Mouse (Mus musculus): Measurements from ENCODE around the gene Spats2l. TPM values are rescaled to one million over a fixed set of nuclear protein-coding genes. Genes with fewer than 3 reads are reported as not detected.

Spats2l gene
- total and polyA plus RNA-seq, 3 experiments: 0.09 to 0.77 (median 0.34) TPM

GRCm38 (mm10) chr1:57971588-57971987, 197.6 kb downstream of the Spats2l start:
- peaks cover 2 to 12% of the 10 kb centered on the region in 2 experiments; a peak in 2 of 4 replicates for H3K4me1 ChIP-seq (ENCODE audit: control insufficient read depth in 1 of 2, insufficient read depth in 2 of 2)
- no peaks in the 10 kb centered on the region for H3K9me3 ChIP-seq (replicated peaks; ENCODE audit: low read length)
- in situ Hi-C loops (cut with MboI; ENCODE audit: low pct_ligation_motif_present, low pct_unique_long_range_greater_than_20kb, low sequenced_read_pairs) (no loop called here), dilution Hi-C loops (cut with MboI; ENCODE audit: extremely low pct_ligation_motif_present, extremely low pct_unique_long_range_greater_than_20kb, low sequenced_read_pairs) (no loop called here)
- peaks cover 6% of the 10 kb centered on the region for H3K79me2 ChIP-seq (replicated peaks; ENCODE audit: control insufficient read depth, extremely low read depth, insufficient read depth, poor library complexity, severe bottlenecking)
- H3K4me2 ChIP-seq (ENCODE audit: insufficient read depth, low read depth, poor library complexity, severe bottlenecking): no peak overlapping the region
- TF ChIP-seq ETS1 (conservative IDR thresholded peaks at IDR 0.05; ENCODE audit: low read depth, low read length): no peak
- no peak for TF ChIP-seq KAT2A (IDR thresholded peaks at IDR 0.05; ENCODE audit: insufficient replicate concordance, low read length)
- no peak for TF ChIP-seq MAX (IDR thresholded peaks at IDR 0.05; ENCODE audit: low read length)
- no peak for TF ChIP-seq ZMIZ1 (IDR thresholded peaks at IDR 0.05; ENCODE audit: low read depth, low read length)
- TF ChIP-seq MEF2A (IDR thresholded peaks at IDR 0.05; ENCODE audit: borderline replicate concordance, low read depth, low read length): no peak
- TF ChIP-seq MAZ (IDR thresholded peaks at IDR 0.05; ENCODE audit: low read depth, low read length): no peak
- no peak for TF ChIP-seq CHD1 (IDR thresholded peaks at IDR 0.05; ENCODE audit: low read depth, low read length)
- TF ChIP-seq RAD21 (IDR thresholded peaks at IDR 0.05; ENCODE audit: low read depth, low read length): no peak
- TF ChIP-seq HCFC1 (IDR thresholded peaks at IDR 0.05; ENCODE audit: low read depth, low read length): no peak
- TF ChIP-seq E2F4 (IDR thresholded peaks at IDR 0.05; ENCODE audit: insufficient replicate concordance, low read depth, low read length): no peak
- TF ChIP-seq JUND (conservative IDR thresholded peaks at IDR 0.05; ENCODE audit: low read depth, low read length): no peak
- no peak for DNase-seq (ENCODE audit: extremely low read depth)
- no peak overlapping the region for H3K4me3 ChIP-seq (replicated peaks in 1 of 3; ENCODE audit: low read depth in 2 of 3, low read length in 2 of 3, poor library complexity in 1 of 3)
- H3K36me3 ChIP-seq (replicated peaks in 1 of 2; ENCODE audit: control insufficient read depth in 1 of 2, insufficient read depth in 1 of 2, low read length in 1 of 2): peaks cover 0 to 11% of the 10 kb centered on the region in 2 experiments
- H3K27me3 ChIP-seq (replicated peaks): peaks cover 3% of the 10 kb centered on the region
- H3K9ac ChIP-seq (ENCODE audit: insufficient read depth, low read depth): no peak overlapping the region
- H3K27ac ChIP-seq (ENCODE audit: insufficient read depth, low read depth): no peak overlapping the region

GRCm38 (mm10) chr1:57976860-57977259, 202.9 kb downstream of the Spats2l start:
- H3K27me3 ChIP-seq (replicated peaks): peaks cover 3% of the 10 kb centered on the region
- dilution Hi-C loops (cut with MboI; ENCODE audit: extremely low pct_ligation_motif_present, extremely low pct_unique_long_range_greater_than_20kb, low sequenced_read_pairs) (no loop called here), in situ Hi-C loops (cut with MboI; ENCODE audit: low pct_ligation_motif_present, low pct_unique_long_range_greater_than_20kb, low sequenced_read_pairs) (no loop called here)
- H3K9ac ChIP-seq (ENCODE audit: insufficient read depth, low read depth): no peak overlapping the region
- no peak for TF ChIP-seq E2F4 (IDR thresholded peaks at IDR 0.05; ENCODE audit: insufficient replicate concordance, low read depth, low read length)
- no peak for TF ChIP-seq MYC (IDR thresholded peaks at IDR 0.05; ENCODE audit: low read depth, low read length)
- no peak for TF ChIP-seq PAX5 (IDR thresholded peaks at IDR 0.05; ENCODE audit: low read length)
- H3K79me2 ChIP-seq (replicated peaks; ENCODE audit: control insufficient read depth, extremely low read depth, insufficient read depth, poor library complexity, severe bottlenecking): no peaks in the 10 kb centered on the region
- no peaks in the 10 kb centered on the region for H3K9me3 ChIP-seq (replicated peaks; ENCODE audit: low read length)
- no peaks in the 10 kb centered on the region for H3K36me3 ChIP-seq (replicated peaks in 1 of 2; ENCODE audit: control insufficient read depth in 1 of 2, insufficient read depth in 1 of 2, low read length in 1 of 2)
- H3K4me1 ChIP-seq (ENCODE audit: control insufficient read depth in 1 of 2, insufficient read depth in 2 of 2): no peaks in the 10 kb centered on the region
- H3K4me3 ChIP-seq (replicated peaks in 1 of 3; ENCODE audit: low read depth in 2 of 3, low read length in 2 of 3, poor library complexity in 1 of 3): no peak overlapping the region
- H3K4me2 ChIP-seq (ENCODE audit: insufficient read depth, low read depth, poor library complexity, severe bottlenecking): no peak overlapping the region
- no peak overlapping the region for H3K27ac ChIP-seq (ENCODE audit: insufficient read depth, low read depth)
- no peak for DNase-seq (ENCODE audit: extremely low read depth)

- Histone ChIP-seq H3K9me3 (replicated peaks; ENCODE audit: low read length) (no peaks in the 10 kb centered on the region), H3K4me1 (ENCODE audit: control insufficient read depth in 1 of 2, insufficient read depth in 2 of 2) (peaks cover 0 to 7% of the 10 kb centered on the region in 2 experiments; a peak in 2 of 4 replicates), H3K9ac (ENCODE audit: insufficient read depth, low read depth) (no peak overlapping the region), H3K36me3 (replicated peaks in 1 of 2; ENCODE audit: control insufficient read depth in 1 of 2, insufficient read depth in 1 of 2, low read length in 1 of 2) (no peaks in the 10 kb centered on the region), H3K79me2 (replicated peaks; ENCODE audit: control insufficient read depth, extremely low read depth, insufficient read depth, poor library complexity, severe bottlenecking) (no peaks in the 10 kb centered on the region), H3K4me2 (ENCODE audit: insufficient read depth, low read depth, poor library complexity, severe bottlenecking) (no peak overlapping the region), H3K27ac (ENCODE audit: insufficient read depth, low read depth) (no peak overlapping the region), H3K27me3 (replicated peaks) (no peaks in the 10 kb centered on the region), H3K4me3 (replicated peaks in 1 of 3; ENCODE audit: low read depth in 2 of 3, low read length in 2 of 3, poor library complexity in 1 of 3) (no peak overlapping the region)
- no peak for DNase-seq (ENCODE audit: extremely low read depth)
- in situ Hi-C loops (cut with MboI; ENCODE audit: low pct_ligation_motif_present, low pct_unique_long_range_greater_than_20kb, low sequenced_read_pairs): no loop called here
- dilution Hi-C loops (cut with MboI; ENCODE audit: extremely low pct_ligation_motif_present, extremely low pct_unique_long_range_greater_than_20kb, low sequenced_read_pairs): no loop called here
- TF ChIP-seq ZNF384 (IDR thresholded peaks at IDR 0.05; ENCODE audit: low read depth, low read length): no peak
- TF ChIP-seq NELFE (IDR thresholded peaks at IDR 0.05; ENCODE audit: low read depth, low read length): no peak
Measured at GRCm38 (mm10) chr1:57989052-57989600, 215.2 kb downstream of the Spats2l start.

All from CH12.LX (cell line).